Mouse (Mus musculus): ENCODE measurements around the gene Xrn2. TPM values are rescaled to one million over a fixed set of nuclear protein-coding genes. Genes with fewer than 3 reads are reported as not detected.
A peak's percentile ranks its signal among the peaks of the same experiment; 100 is the strongest.

The Xrn2 gene
- polyA plus RNA-seq, 1 experiment from 2014 or later = 85.9 TPM

- no peak overlapping the region for H3K4me3 ChIP-seq (ENCODE audit: low read depth, low read length)
- peaks cover 15% of the 10 kb centered on the region for H3K36me3 ChIP-seq (ENCODE audit: control insufficient read depth, insufficient read depth, low read length)
- no peak for ATAC-seq (ENCODE audit: low read depth)
- peaks cover 4% of the 10 kb centered on the region; the same call in 1 of the 2 replicates for H3K27me3 ChIP-seq (ENCODE audit: control insufficient read depth, insufficient read depth, low read length)
- no peak overlapping the region for H3K27ac ChIP-seq (ENCODE audit: low read depth, low read length)
- no peak overlapping the region for H3K4me2 ChIP-seq (ENCODE audit: low read depth, low read length)
- no peaks in the 10 kb centered on the region for H3K9me3 ChIP-seq (ENCODE audit: control insufficient read depth, low read length)
- H3K9ac ChIP-seq (replicated peaks; ENCODE audit: low read depth, low read length) = no peak overlapping the region
- 88% methylated on average over 4 of the region's 4 CpGs for WGBS
- H3K4me1 ChIP-seq (ENCODE audit: control insufficient read depth, insufficient read depth, low read length) = no peaks in the 10 kb centered on the region
Measured at GRCm38 (mm10) chr2:147074399-147074798, 61.6 kb downstream of the Xrn2 start.

- H3K27me3 ChIP-seq (ENCODE audit: control insufficient read depth, insufficient read depth, low read length) = peaks cover 59% of the 10 kb centered on the region
- ATAC-seq (ENCODE audit: low read depth) = no peak
- 63% methylated on average over 4 of the region's 4 CpGs for WGBS
Measured at GRCm38 (mm10) chr2:147082391-147082790, 69.6 kb downstream of the Xrn2 start.

GRCm38 (mm10) chr2:147083471-147084365 is 70.9 kb downstream of the Xrn2 start:
- whole genome bisulfite sequencing = under 1% methylated on average over 67 of the region's 72 CpGs

More at GRCm38 (mm10) chr2:147082391-147082790, 69.6 kb downstream of the Xrn2 start:
- H3K4me1 ChIP-seq (ENCODE audit: control insufficient read depth, insufficient read depth, low read length) = 0 out of 2 replicates have a peak, but pooled peaks cover 7% of the 10 kb centered on the region
- H3K27ac ChIP-seq (ENCODE audit: low read depth, low read length) = no peak overlapping the region
- no peak overlapping the region for H3K4me3 ChIP-seq (ENCODE audit: low read depth, low read length)
- H3K9me3 ChIP-seq (ENCODE audit: control insufficient read depth, low read length) = no peaks in the 10 kb centered on the region
- H3K4me2 ChIP-seq (ENCODE audit: low read depth, low read length) = no peak overlapping the region
- no peak overlapping the region for H3K9ac ChIP-seq (replicated peaks; ENCODE audit: low read depth, low read length)
- no peaks in the 10 kb centered on the region for H3K36me3 ChIP-seq (ENCODE audit: control insufficient read depth, insufficient read depth, low read length)

GRCm38 (mm10) chr2:147084366-147085071 is 71.7 kb downstream of the Xrn2 start:
- Histone ChIP-seq H3K27ac (ENCODE audit: low read depth, low read length) (no peak overlapping the region), H3K4me3 (ENCODE audit: low read depth, low read length) (peak overlapping the region; percentile 13), H3K4me2 (ENCODE audit: low read depth, low read length) (peak overlapping the region; percentile 40; the same call in 1 of the 2 replicates), H3K27me3 (ENCODE audit: control insufficient read depth, insufficient read depth, low read length) (peaks cover 61% of the 10 kb centered on the region), H3K9ac (replicated peaks; ENCODE audit: low read depth, low read length) (no peak overlapping the region), H3K36me3 (ENCODE audit: control insufficient read depth, insufficient read depth, low read length) (no peaks in the 10 kb centered on the region), H3K4me1 (ENCODE audit: control insufficient read depth, insufficient read depth, low read length) (0 out of 2 replicates have a peak, but pooled peaks cover 7% of the 10 kb centered on the region), H3K9me3 (ENCODE audit: control insufficient read depth, low read length) (no peaks in the 10 kb centered on the region)
- 2% methylated on average over 101 of the region's 106 CpGs for WGBS
- peak; percentile 67 for ATAC-seq (ENCODE audit: low read depth)

More at GRCm38 (mm10) chr2:147083471-147084365, 70.9 kb downstream of the Xrn2 start:
- 0 out of 2 replicates have a peak, but pooled peaks cover 7% of the 10 kb centered on the region for H3K4me1 ChIP-seq (ENCODE audit: control insufficient read depth, insufficient read depth, low read length)
- no peaks in the 10 kb centered on the region for H3K9me3 ChIP-seq (ENCODE audit: control insufficient read depth, low read length)
- no peaks in the 10 kb centered on the region for H3K36me3 ChIP-seq (ENCODE audit: control insufficient read depth, insufficient read depth, low read length)
- H3K4me2 ChIP-seq (ENCODE audit: low read depth, low read length) = no peak overlapping the region
- H3K27ac ChIP-seq (ENCODE audit: low read depth, low read length) = no peak overlapping the region
- H3K9ac ChIP-seq (replicated peaks; ENCODE audit: low read depth, low read length) = no peak overlapping the region
- no peak overlapping the region; the same call in 1 of the 2 replicates for H3K4me3 ChIP-seq (ENCODE audit: low read depth, low read length)
- ATAC-seq (ENCODE audit: low read depth) = peak; percentile 52
- H3K27me3 ChIP-seq (ENCODE audit: control insufficient read depth, insufficient read depth, low read length) = peaks cover 66% of the 10 kb centered on the region

- H3K4me1 ChIP-seq (ENCODE audit: control insufficient read depth, insufficient read depth, low read length) = 0 out of 2 replicates have a peak, but pooled peaks cover 7% of the 10 kb centered on the region
- peak within 1 kb of the TSS; percentile 13 for H3K4me3 ChIP-seq (ENCODE audit: low read depth, low read length)
- H3K27ac ChIP-seq (ENCODE audit: low read depth, low read length) = no peak within 1 kb of the TSS
- no peaks in the 10 kb centered on the region for H3K36me3 ChIP-seq (ENCODE audit: control insufficient read depth, insufficient read depth, low read length)
- peaks cover 62% of the 10 kb centered on the region for H3K27me3 ChIP-seq (ENCODE audit: control insufficient read depth, insufficient read depth, low read length)
- no peak within 1 kb of the TSS for H3K9ac ChIP-seq (replicated peaks; ENCODE audit: low read depth, low read length)
- peak within 1 kb of the TSS; percentile 40; the same call in 1 of the 2 replicates for H3K4me2 ChIP-seq (ENCODE audit: low read depth, low read length)
- H3K9me3 ChIP-seq (ENCODE audit: control insufficient read depth, low read length) = no peaks in the 10 kb centered on the region
- WGBS = 2% methylated on average over 57 of the region's 82 CpGs
- peak; percentile 18; the same call in 1 of the 2 replicates for ATAC-seq (ENCODE audit: low read depth)
Measured at GRCm38 (mm10) chr2:147085072-147085870, 72.5 kb downstream of the Xrn2 start, which contains the start of gene Nkx2-4. TSS of gene Nkx2-4 (minus strand) at chr2:147085445.

GRCm38 (mm10) chr2:147085937-147086336 is 73.1 kb downstream of the Xrn2 start:
- no peak overlapping the region for H3K4me3 ChIP-seq (ENCODE audit: low read depth, low read length)
- no peak overlapping the region for H3K9ac ChIP-seq (replicated peaks; ENCODE audit: low read depth, low read length)
- WGBS = 5% methylated on average over 6 of the region's 6 CpGs
- peaks cover 58% of the 10 kb centered on the region for H3K27me3 ChIP-seq (ENCODE audit: control insufficient read depth, insufficient read depth, low read length)
- H3K36me3 ChIP-seq (ENCODE audit: control insufficient read depth, insufficient read depth, low read length) = no peaks in the 10 kb centered on the region
- no peak overlapping the region for H3K4me2 ChIP-seq (ENCODE audit: low read depth, low read length)
- no peak overlapping the region for H3K27ac ChIP-seq (ENCODE audit: low read depth, low read length)
- no peaks in the 10 kb centered on the region for H3K9me3 ChIP-seq (ENCODE audit: control insufficient read depth, low read length)
- 0 out of 2 replicates have a peak, but pooled peaks cover 7% of the 10 kb centered on the region for H3K4me1 ChIP-seq (ENCODE audit: control insufficient read depth, insufficient read depth, low read length)
- no peak for ATAC-seq (ENCODE audit: low read depth)

GRCm38 (mm10) chr2:147086441-147086840 is 73.6 kb downstream of the Xrn2 start:
- H3K27ac ChIP-seq (ENCODE audit: low read depth, low read length) = no peak overlapping the region
- H3K4me2 ChIP-seq (ENCODE audit: low read depth, low read length) = no peak overlapping the region
- H3K4me1 ChIP-seq (ENCODE audit: control insufficient read depth, insufficient read depth, low read length) = 0 out of 2 replicates have a peak, but pooled peaks cover 7% of the 10 kb centered on the region
- H3K9ac ChIP-seq (replicated peaks; ENCODE audit: low read depth, low read length) = no peak overlapping the region
- ATAC-seq (ENCODE audit: low read depth) = no peak
- no peaks in the 10 kb centered on the region for H3K9me3 ChIP-seq (ENCODE audit: control insufficient read depth, low read length)
- peaks cover 52% of the 10 kb centered on the region for H3K27me3 ChIP-seq (ENCODE audit: control insufficient read depth, insufficient read depth, low read length)
- WGBS = 13% methylated on average over 5 of the region's 5 CpGs
- no peaks in the 10 kb centered on the region for H3K36me3 ChIP-seq (ENCODE audit: control insufficient read depth, insufficient read depth, low read length)
- H3K4me3 ChIP-seq (ENCODE audit: low read depth, low read length) = no peak overlapping the region

- Histone ChIP-seq H3K4me1 (ENCODE audit: control insufficient read depth, insufficient read depth, low read length) (no peaks in the 10 kb centered on the region), H3K9ac (replicated peaks; ENCODE audit: low read depth, low read length) (no peak overlapping the region), H3K9me3 (ENCODE audit: control insufficient read depth, low read length) (no peaks in the 10 kb centered on the region), H3K4me3 (ENCODE audit: low read depth, low read length) (no peak overlapping the region), H3K36me3 (ENCODE audit: control insufficient read depth, insufficient read depth, low read length) (no peaks in the 10 kb centered on the region), H3K4me2 (ENCODE audit: low read depth, low read length) (no peak overlapping the region), H3K27me3 (ENCODE audit: control insufficient read depth, insufficient read depth, low read length) (no peaks in the 10 kb centered on the region), H3K27ac (ENCODE audit: low read depth, low read length) (no peak overlapping the region)
- no peak for ATAC-seq (ENCODE audit: low read depth)
- 87% methylated on average over 1 of the region's 1 CpGs for WGBS
Measured at GRCm38 (mm10) chr2:147119736-147120135, 106.9 kb downstream of the Xrn2 start.

Data from neural tube, embryonic 14.5 days (tissue).